Mouse (Mus musculus) forebrain, embryonic 14.5 days (tissue): ENCODE results near the gene Hfe2. TPM values are rescaled to one million over a fixed set of nuclear protein-coding genes. Genes with fewer than 3 reads are reported as not detected.
"Not testable (repeated sequence)": the region's sequence is repeated elsewhere in the genome, so short reads cannot be mapped to it uniquely, and the experiment has no call there.

ENCODE experiments used
- ATAC-seq: fragments of 200-750 bp; cut with Nextera tagmentation; 2 replicates; pipeline ENCODE4 v1.8.0; 2017; ENCODE audit warnings: mild to moderate bottlenecking, moderate library complexity
- DNase-seq: peaks from one replicate; pipeline ENCODE4 v3.0.0-alpha.2; 2015; ENCODE audit warnings: low spot score
- H3K27ac ChIP-seq: fragments of 300-500 bp; sonication (generic); 2 replicates; pipeline ENCODE4 v1.5.1; 2014; ENCODE audit warnings: low read depth, mild to moderate bottlenecking, control low read depth, low read length, moderate library complexity
- H3K27me3 ChIP-seq: fragments of 300-500 bp; sonication (generic); replicated peaks from 2 replicates; pipeline ENCODE4 v1.6.1; 2014; ENCODE audit warnings: low read length, control low read depth, mixed read lengths; ENCODE audit not compliant: control insufficient read depth, insufficient read depth
- H3K36me3 ChIP-seq: fragments of 300-500 bp; sonication (generic); 2 replicates; pipeline ENCODE4 v1.6.1; 2014; ENCODE audit warnings: low read length, control low read depth; ENCODE audit not compliant: control insufficient read depth, insufficient read depth
- H3K4me1 ChIP-seq: fragments of 300-500 bp; sonication (generic); 2 replicates; pipeline ENCODE4 v1.6.1; 2014; ENCODE audit warnings: antibody characterized with exemption, low read length, control low read depth; ENCODE audit not compliant: control insufficient read depth, insufficient read depth
- H3K4me2 ChIP-seq: fragments of 300-500 bp; sonication (generic); 2 replicates; pipeline ENCODE4 v1.6.1; 2014; ENCODE audit warnings: mild to moderate bottlenecking, control low read depth, low read length
- H3K4me3 ChIP-seq: fragments of 300-500 bp; sonication (generic); 2 replicates; pipeline ENCODE4 v1.5.1; 2014; ENCODE audit warnings: low read depth, low read length, control low read depth
- H3K9ac ChIP-seq: fragments of 300-500 bp; sonication (generic); 2 replicates; pipeline ENCODE4 v1.6.1; 2014; ENCODE audit warnings: mild to moderate bottlenecking, low read length, control low read depth, moderate library complexity
- H3K9me3 ChIP-seq: fragments of 300-500 bp; sonication (generic); replicated peaks from 2 replicates; pipeline ENCODE4 v1.6.1; 2016; ENCODE audit warnings: low read length, control low read depth, mixed read lengths; ENCODE audit not compliant: control insufficient read depth
- WGBS: fragments of 180-500 bp; shearing (Covaris S2); extraction: QIAGEN DNeasy Blood & Tissue Kit; methylation state at CpG from one replicate; pipeline ENCODE4 v1.1.7; 2014; 5-methylcytosine and 5-hydroxymethylcytosine counted together
- polyA plus RNA-seq: library from polyadenylated mRNA; unstranded; fragments of >200 nt; fragmentation: Nextera tagmentation; extraction: Ambion mirVana; gene quantifications from 2 replicates; pipeline ENCODE4 v1.2.1, GENCODE M21; 2014

The Hfe2 gene
- polyA plus RNA-seq: 0.41 and 0.52 TPM in 2 replicates

DNA sequence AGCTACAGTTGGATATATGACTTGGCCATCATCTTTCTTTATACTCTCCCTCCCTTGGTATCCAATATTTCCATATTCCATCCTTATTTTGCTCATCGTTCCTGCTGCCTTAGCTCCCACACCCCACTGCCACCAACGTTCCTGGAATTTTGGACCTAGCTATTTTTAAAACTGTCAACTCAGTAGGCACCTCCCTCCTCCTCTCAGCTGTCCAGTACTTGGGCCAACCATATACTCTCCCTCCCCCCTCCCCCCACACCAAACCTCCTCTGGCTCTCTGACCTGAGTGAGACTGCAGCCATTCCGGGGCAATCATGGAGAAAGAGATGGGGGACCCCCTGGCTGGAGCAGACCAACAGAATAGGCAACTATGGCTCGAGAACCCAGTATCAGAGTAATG, at the start of gene Hfe2:
Gene Hfe2, plus strand, starts transcription at position 259 of the 400 bp plus-strand sequence.
- H3K27me3 ChIP-seq: peaks cover 18% of the 10 kb centered on the region; the same call in 1 of the 2 replicates
- WGBS: 78% methylated on average over 4 of the region's 4 CpGs

DNA sequence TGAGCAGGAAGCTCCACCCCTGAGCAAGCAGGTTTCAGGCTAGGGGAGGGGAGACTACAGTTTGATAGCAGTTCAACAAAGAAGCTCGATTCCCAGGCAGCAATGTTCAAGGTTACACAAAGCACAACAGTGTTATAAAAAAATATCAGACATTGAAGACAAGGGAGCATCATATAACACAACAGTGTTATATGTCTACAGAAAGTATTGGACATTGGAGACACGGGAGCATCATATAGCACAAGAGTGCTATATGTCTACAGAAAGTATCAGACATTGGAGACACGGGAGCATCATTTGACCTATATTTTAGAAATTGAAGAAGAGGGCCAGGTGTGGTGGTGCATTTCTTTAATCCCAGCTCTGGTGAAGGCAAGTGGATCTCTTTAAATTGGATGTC, 47.9 kb upstream of the Hfe2 start:
- no peak overlapping the region for H3K4me3 ChIP-seq
- H3K4me2 ChIP-seq: no peak overlapping the region
- peaks cover 33% of the 10 kb centered on the region for H3K27me3 ChIP-seq
- no peak overlapping the region for H3K27ac ChIP-seq
- H3K36me3 ChIP-seq: no peaks in the 10 kb centered on the region
- no peak for ATAC-seq
- no peaks in the 10 kb centered on the region for H3K4me1 ChIP-seq
- no peak for DNase-seq
- no peak overlapping the region for H3K9ac ChIP-seq
- 52% methylated on average over 3 of the region's 3 CpGs for WGBS
- no peaks in the 10 kb centered on the region for H3K9me3 ChIP-seq

More for the DNA sequence above, at the start of gene Hfe2:
- no peaks in the 10 kb centered on the region for H3K36me3 ChIP-seq
- H3K9me3 ChIP-seq: no peaks in the 10 kb centered on the region
- H3K4me3 ChIP-seq: no peak within 1 kb of the TSS
- H3K4me2 ChIP-seq: no peak within 1 kb of the TSS
- no peak within 1 kb of the TSS for H3K9ac ChIP-seq
- H3K27ac ChIP-seq: no peak within 1 kb of the TSS
- no peak for ATAC-seq
- peaks cover 4% of the 10 kb centered on the region; the same call in 1 of the 2 replicates for H3K4me1 ChIP-seq
- no peak for DNase-seq

DNA sequence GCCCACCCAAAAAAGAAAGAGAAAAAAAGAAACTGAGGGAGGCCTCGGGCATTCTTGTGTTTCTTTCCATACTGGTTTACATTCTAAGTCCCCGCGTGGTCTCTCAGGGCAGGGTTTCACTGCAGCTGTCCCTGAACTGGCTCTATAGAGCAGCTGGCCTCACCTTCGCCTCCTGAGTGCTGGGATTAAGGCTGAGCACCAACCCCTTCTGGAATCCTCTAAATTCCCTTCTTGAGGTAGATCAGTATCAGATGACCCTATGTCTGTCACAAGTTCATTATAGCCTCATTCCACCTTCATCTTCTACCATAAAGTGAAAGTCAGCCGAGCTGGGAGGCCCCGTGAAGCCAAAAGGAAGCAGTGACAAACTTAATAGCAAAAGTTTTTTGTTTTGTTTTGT, 47.4 kb upstream of the Hfe2 start:
- 69% methylated on average over 6 of the region's 6 CpGs for whole genome bisulfite sequencing
- no peak for ATAC-seq

DNA sequence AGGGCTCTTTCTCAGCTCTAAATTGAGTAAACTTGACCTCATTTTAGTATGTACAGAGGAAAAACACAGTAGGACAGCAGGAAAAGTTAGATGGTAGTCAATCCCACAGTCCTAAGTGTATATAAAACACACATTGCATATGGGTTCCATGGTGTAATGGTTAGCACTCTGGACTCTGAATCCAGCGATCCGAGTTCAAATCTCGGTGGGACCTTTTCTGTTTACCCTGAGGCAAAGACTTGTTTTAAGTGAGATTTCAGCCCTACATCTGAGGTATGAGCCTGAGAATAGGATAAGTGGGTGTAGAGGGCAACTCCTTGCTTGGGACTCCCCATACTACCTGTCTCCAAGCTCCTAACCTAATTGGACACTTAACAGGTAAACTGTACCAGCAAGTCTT, 45.7 kb upstream of the Hfe2 start:
- WGBS: 29% methylated on average over 3 of the region's 3 CpGs
- no peaks in the 10 kb centered on the region for H3K4me1 ChIP-seq
- ATAC-seq (no peak), DNase-seq (no peak)
- H3K4me3 ChIP-seq: no peak overlapping the region
- H3K36me3 ChIP-seq: no peaks in the 10 kb centered on the region
- H3K9ac ChIP-seq: no peak overlapping the region
- H3K9me3 ChIP-seq: no peaks in the 10 kb centered on the region
- no peak overlapping the region for H3K27ac ChIP-seq
- no peak overlapping the region for H3K4me2 ChIP-seq
- peaks cover 32% of the 10 kb centered on the region for H3K27me3 ChIP-seq

More for the DNA sequence above, 47.4 kb upstream of the Hfe2 start:
- Histone ChIP-seq H3K36me3 (no peaks in the 10 kb centered on the region), H3K27me3 (peaks cover 33% of the 10 kb centered on the region), H3K4me1 (no peaks in the 10 kb centered on the region), H3K9ac (no peak overlapping the region), H3K9me3 (no peaks in the 10 kb centered on the region), H3K4me3 (no peak overlapping the region), H3K4me2 (no peak overlapping the region), H3K27ac (no peak overlapping the region)
- no peak for DNase-seq

DNA sequence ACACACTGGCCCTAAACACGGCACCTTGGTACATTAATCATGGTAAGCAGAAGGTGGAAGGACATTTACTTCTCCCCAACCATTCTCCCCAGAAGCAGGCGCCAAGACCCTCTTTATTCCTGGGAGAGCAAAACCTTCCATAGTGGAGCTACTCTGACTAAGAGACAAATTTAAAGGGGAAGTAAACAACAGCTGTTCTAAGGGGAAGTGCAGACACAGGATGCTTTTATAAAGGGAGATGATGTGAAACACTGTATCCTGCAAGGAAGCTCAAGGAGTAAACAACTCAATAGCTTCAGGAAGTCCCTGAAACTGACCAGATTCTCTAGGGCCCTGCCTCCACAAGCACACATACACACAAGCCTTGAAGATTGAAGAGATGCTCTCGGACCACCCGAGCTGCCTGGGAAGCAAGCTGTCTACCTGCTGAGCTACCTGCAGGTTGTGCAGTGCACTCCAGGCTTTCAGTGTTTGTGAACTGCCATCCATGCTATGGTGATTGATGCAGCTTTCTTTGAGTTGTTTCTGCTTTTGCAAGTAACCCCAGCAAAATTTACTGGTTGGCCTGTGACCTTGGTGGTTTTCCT, 44.2 kb upstream of the Hfe2 start:
- H3K4me1 ChIP-seq: no peaks in the 10 kb centered on the region
- no peaks in the 10 kb centered on the region for H3K9me3 ChIP-seq
- no peak overlapping the region for H3K4me2 ChIP-seq
- no peak overlapping the region for H3K4me3 ChIP-seq
- no peak overlapping the region for H3K9ac ChIP-seq
- H3K27me3 ChIP-seq: peaks cover 19% of the 10 kb centered on the region
- H3K27ac ChIP-seq: no peak overlapping the region
- H3K36me3 ChIP-seq: no peaks in the 10 kb centered on the region
- no peak for ATAC-seq
- DNase-seq: no peak
- WGBS: 80% methylated on average over 4 of the region's 4 CpGs

DNA sequence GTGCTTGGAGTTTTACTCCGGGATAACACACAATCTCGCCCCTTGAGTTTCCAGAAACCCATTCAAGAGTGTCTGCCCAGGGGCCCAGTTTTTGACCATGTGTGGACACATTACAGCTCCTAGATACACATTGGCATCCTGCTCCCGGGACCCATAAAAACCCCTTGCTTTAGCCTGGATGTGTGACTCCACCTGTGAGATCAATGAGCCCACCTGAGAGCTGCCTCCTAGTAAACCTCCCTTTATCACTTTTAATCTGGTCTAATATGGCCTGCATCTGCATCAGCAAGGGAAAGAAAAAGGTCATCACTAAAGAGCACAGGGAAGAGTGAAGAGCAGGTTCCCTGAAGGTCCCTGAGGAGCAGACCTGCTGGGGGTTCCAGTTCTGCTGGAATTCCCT, 43.1 kb upstream of the Hfe2 start:
- H3K36me3 ChIP-seq: no peaks in the 10 kb centered on the region
- H3K4me1 ChIP-seq: no peaks in the 10 kb centered on the region
- H3K27me3 ChIP-seq: peaks cover 11% of the 10 kb centered on the region
- DNase-seq (no peak), ATAC-seq (no peak)
- 85% methylated on average over 3 of the region's 3 CpGs for WGBS
- no peaks in the 10 kb centered on the region for H3K9me3 ChIP-seq
- H3K9ac ChIP-seq: no peak overlapping the region
- no peak overlapping the region for H3K27ac ChIP-seq
- H3K4me3 ChIP-seq: no peak overlapping the region
- no peak overlapping the region for H3K4me2 ChIP-seq

DNA sequence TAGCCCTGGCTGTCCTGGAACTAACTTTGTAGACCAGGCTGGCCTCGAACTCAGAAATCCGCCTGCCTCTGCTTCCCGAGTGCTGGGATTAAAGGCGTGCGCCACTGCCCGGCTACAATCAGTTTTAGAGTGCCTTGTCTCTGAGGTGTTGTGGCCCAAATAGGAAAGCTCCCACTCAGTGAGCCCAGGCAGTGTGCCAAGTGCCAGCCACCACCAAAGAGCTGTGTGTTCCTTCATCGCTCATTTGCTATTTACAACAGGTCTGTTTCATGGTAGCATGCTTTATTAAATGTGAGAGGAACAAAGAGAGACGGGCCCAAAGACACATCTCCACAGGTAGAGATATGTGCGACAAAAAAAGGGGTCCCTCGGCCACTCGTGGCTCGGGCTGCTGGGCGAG, 42.5 kb upstream of the Hfe2 start:
- no peak overlapping the region for H3K9ac ChIP-seq
- no peaks in the 10 kb centered on the region for H3K4me1 ChIP-seq
- H3K4me3 ChIP-seq: no peak overlapping the region
- peaks cover 5% of the 10 kb centered on the region for H3K27me3 ChIP-seq
- DNase-seq (no peak), ATAC-seq (no peak)
- H3K36me3 ChIP-seq: no peaks in the 10 kb centered on the region
- no peaks in the 10 kb centered on the region for H3K9me3 ChIP-seq
- H3K4me2 ChIP-seq: no peak overlapping the region
- 84% methylated on average over 13 of the region's 13 CpGs for WGBS
- H3K27ac ChIP-seq: no peak overlapping the region

DNA sequence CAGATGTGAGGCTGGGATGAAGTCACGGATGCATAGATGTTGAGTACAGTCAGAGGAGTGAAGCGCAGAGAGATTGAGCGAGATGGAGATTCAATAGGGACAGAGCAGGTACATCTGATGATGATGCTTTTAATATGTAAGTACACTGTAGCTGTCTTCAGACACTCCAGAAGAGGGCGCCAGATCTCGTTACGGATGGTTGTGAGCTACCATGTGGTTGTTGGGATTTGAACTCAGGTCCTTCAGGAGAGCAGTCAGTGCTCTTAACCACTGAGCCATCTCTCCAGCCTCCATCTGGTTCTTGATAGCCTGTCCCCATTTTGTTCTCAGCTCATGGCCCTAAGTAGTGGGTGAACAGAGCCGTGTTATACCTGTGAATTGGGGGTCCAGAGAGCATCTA, 41.9 kb upstream of the Hfe2 start:
- H3K27ac ChIP-seq, H3K4me1 ChIP-seq, H3K27me3 ChIP-seq, H3K36me3 ChIP-seq, ATAC-seq, DNase-seq, H3K9ac ChIP-seq, H3K4me2 ChIP-seq, H3K4me3 ChIP-seq, H3K9me3 ChIP-seq: not testable (repeated sequence)
- 43% methylated on average over 7 of the region's 7 CpGs for WGBS

DNA sequence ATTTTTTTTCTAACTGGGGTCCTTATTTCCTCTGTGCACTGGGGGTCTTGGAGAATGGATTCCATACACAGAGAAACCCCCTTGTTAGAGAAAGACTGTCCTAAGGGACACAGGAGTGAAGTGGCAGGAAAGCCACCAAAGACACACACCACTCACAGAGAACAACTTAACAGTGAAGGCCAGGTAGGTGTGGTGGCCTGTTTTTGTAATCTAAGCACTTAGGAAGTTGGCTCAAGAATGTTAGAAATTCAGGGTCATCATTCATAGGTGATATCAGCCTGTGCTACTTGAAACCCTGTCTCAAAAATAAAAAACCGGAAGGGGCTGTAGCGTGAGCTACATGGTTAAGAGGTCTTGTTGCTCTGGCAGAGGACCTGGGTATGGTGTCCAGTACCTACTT, 41.0 kb upstream of the Hfe2 start:
- H3K27me3 ChIP-seq: 0 out of 2 replicates have a peak, but pooled peaks cover 3% of the 10 kb centered on the region
- no peak overlapping the region for H3K9ac ChIP-seq
- 92% methylated on average over 2 of the region's 2 CpGs for WGBS
- H3K4me2 ChIP-seq: no peak overlapping the region
- H3K27ac ChIP-seq: no peak overlapping the region
- H3K9me3 ChIP-seq: no peaks in the 10 kb centered on the region
- no peaks in the 10 kb centered on the region for H3K36me3 ChIP-seq
- DNase-seq: no peak
- no peaks in the 10 kb centered on the region for H3K4me1 ChIP-seq
- ATAC-seq: no peak
- no peak overlapping the region for H3K4me3 ChIP-seq
